Mouse (Mus musculus) retina, postnatal 7 days (tissue): Measurements from ENCODE around the gene Gm6710.
"Not testable (repeated sequence)": the region's sequence is repeated elsewhere in the genome, so short reads cannot be mapped to it uniquely, and the experiment has no call there.

Source experiments
- DNase-seq: peaks from one replicate; pipeline ENCODE4 v3.0.0-alpha.2; 2012; ENCODE audit warnings: low read depth, low spot score

The Gm6710 gene

GRCm38 (mm10) chr2:175869024-175869423, at the start of gene Gm6710:
Gene Gm6710, plus strand, starts transcription at chr2:175869219.
- not testable (repeated sequence) for DNase-seq
